Mouse (Mus musculus) small intestine, adult 2 months (tissue): ENCODE measurements around the gene Sh2d6. TPM values are rescaled to one million over a fixed set of nuclear protein-coding genes. Genes with fewer than 3 reads are reported as not detected.
A peak's percentile ranks its signal among the peaks of the same experiment; 100 is the strongest.

ENCODE experiments used
- H3K27ac ChIP-seq: fragments of 200-500 bp; 2 replicates; pipeline ENCODE4 v1.5.1; 2012; ENCODE audit warnings: low read depth, low read length, control low read depth, inconsistent platforms; ENCODE audit not compliant: insufficient read depth
- H3K27me3 ChIP-seq: fragments of 200-500 bp; 2 replicates; pipeline ENCODE4 v1.6.1; 2012; ENCODE audit warnings: mild to moderate bottlenecking, moderate library complexity, low read length, inconsistent platforms; ENCODE audit not compliant: control insufficient read depth, insufficient read depth
- H3K36me3 ChIP-seq: fragments of 200-500 bp; 2 replicates; pipeline ENCODE4 v1.6.1; 2012; ENCODE audit warnings: mild to moderate bottlenecking, low read length, control low read depth, inconsistent platforms; ENCODE audit not compliant: control insufficient read depth, insufficient read depth
- H3K4me1 ChIP-seq: fragments of 200-500 bp; 2 replicates; pipeline ENCODE4 v1.6.1; 2012; ENCODE audit warnings: low read length, inconsistent platforms, mixed read lengths; ENCODE audit not compliant: control insufficient read depth, insufficient read depth, insufficient read length
- H3K4me3 ChIP-seq: fragments of 200-500 bp; 2 replicates; pipeline ENCODE4 v1.5.1; 2012; ENCODE audit warnings: low read depth, mild to moderate bottlenecking, control low read depth, inconsistent platforms, low read length, moderate library complexity
- CTCF ChIP-seq: fragments of 200-500 bp; IDR thresholded peaks from 2 replicates; pipeline ENCODE4 v1.5.1; 2012; ENCODE audit warnings: low read depth, mild to moderate bottlenecking, control low read depth, inconsistent platforms, low read length, moderate library complexity, mixed read lengths; ENCODE audit not compliant: insufficient replicate concordance, insufficient read length; ENCODE audit errors: extremely low read depth
- POLR2A ChIP-seq: fragments of 200-500 bp; IDR thresholded peaks from 2 replicates; pipeline ENCODE4 v1.6.1; 2012; ENCODE audit warnings: low read depth, mild to moderate bottlenecking, control low read depth, inconsistent platforms, low read length, moderate library complexity
- WGBS: fragments of 180-500 bp; shearing (Covaris S2); methylation state at CpG from one replicate; pipeline ENCODE4 v1.1.7; 2018; 5-methylcytosine and 5-hydroxymethylcytosine counted together
- polyA plus RNA-seq: library from polyadenylated mRNA; depleted of rRNA; stranded (reverse); fragments of >200 nt; gene quantifications from 2 replicates; pipeline ENCODE4 v1.2.3, GENCODE M21; 2012

The Sh2d6 gene
- polyA plus RNA-seq, 1 experiment, result 22.2 TPM

- no peak for TF ChIP-seq POLR2A
- no peak for TF ChIP-seq CTCF
- Histone ChIP-seq H3K4me1 (peaks cover 18% of the 10 kb centered on the region), H3K27ac (peak overlapping the region; percentile 53), H3K27me3 (no peaks in the 10 kb centered on the region), H3K4me3 (peak overlapping the region; percentile 69), H3K36me3 (no peaks in the 10 kb centered on the region)
- 47% methylated on average over 7 of the region's 7 CpGs for WGBS
These were observed 8.5 kb downstream of the Sh2d6 start for GRCm38 (mm10) chr6:72513071-72513440.

DNA sequence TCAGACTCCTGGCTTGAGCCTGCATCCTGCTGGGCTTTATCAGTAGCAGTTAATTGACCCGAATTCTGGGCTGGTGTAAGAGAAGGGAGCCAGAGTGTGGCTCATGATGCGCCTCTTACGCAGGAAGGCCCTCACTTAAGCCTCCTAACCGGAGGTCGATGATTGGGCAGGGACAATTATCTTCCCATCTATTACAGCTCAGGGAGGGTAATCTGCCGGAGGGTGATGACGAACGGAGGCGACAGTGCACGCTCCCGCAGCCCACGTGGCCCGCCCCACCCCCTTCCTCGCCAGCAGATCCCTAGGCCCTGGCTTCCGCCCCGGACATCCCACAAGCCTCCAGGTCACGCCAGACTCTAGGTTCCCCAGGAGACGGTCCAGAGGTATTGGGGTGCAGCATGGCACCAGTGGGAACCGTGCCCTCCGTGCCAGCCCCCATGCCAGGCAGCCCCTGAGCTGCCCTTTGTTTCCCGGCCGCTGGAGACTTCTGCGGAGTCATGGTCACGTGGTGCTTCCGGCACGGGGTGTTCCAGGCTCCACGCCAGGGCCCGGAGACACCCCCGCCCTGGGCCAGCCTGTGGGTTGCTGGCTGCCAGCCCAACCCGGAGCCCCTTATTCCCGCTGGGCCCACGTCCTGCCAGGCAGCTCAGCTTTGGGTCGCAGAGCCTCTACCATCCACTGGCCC lies 9.0 kb downstream of the Sh2d6 start:
- H3K27ac ChIP-seq, result peak overlapping the region; percentile 78
- H3K36me3 ChIP-seq, result no peaks in the 10 kb centered on the region
- H3K4me3 ChIP-seq, result peak overlapping the region; percentile 69
- TF ChIP-seq POLR2A (no peak; the same call in 1 of the 2 replicates), CTCF (no peak)
- WGBS, result 3% methylated on average over 33 of the region's 33 CpGs
- peaks cover 18% of the 10 kb centered on the region for H3K4me1 ChIP-seq
- H3K27me3 ChIP-seq, result no peaks in the 10 kb centered on the region

DNA sequence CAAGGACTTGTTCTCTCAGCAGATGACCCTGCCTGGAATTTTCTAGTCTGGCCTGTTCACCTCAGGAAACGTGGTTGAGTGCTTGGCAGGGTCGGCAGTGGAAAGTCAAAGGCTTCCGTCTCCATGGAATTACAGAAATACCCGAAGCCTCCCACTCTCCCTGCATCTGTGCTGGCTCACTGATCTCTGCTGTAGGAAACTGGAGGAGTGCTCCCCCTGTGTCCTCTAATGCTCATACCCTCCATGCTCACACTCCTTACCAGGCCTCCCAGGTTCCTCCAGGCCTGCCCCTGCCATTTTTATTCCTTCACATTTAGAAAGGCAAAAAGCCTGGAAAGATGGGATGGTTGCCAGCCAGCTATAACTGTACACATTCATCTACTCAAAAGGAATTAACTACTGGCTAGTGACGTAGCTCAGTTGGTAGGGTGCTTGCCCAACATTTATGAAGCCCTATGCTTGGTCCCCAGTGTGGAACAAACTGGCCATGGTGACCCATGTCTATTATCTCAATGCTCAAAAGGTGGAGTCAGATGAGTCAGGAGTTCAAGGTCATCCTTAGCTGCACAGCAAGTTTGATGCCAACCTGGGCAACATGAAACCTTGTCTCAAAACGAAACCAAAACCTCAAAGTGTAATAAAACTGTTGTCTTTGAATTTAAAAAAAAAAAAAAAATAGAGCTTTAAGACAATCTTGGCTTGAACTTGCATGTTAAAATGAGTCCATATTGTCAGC lies 10.7 kb downstream of the Sh2d6 start:
- H3K36me3 ChIP-seq, result no peaks in the 10 kb centered on the region
- no peak for TF ChIP-seq POLR2A
- TF ChIP-seq CTCF, result no peak
- H3K27me3 ChIP-seq, result no peaks in the 10 kb centered on the region
- H3K4me1 ChIP-seq, result peaks cover 18% of the 10 kb centered on the region
- H3K27ac ChIP-seq, result peak overlapping the region; percentile 3; the same call in 1 of the 2 replicates
- WGBS, result 65% methylated on average over 6 of the region's 6 CpGs
- H3K4me3 ChIP-seq, result no peak overlapping the region

- 73% methylated on average over 2 of the region's 2 CpGs for WGBS
- no peaks in the 10 kb centered on the region for H3K27me3 ChIP-seq
- H3K4me3 ChIP-seq, result no peak overlapping the region
- TF ChIP-seq CTCF (no peak), POLR2A (no peak)
- 0 out of 2 replicates have a peak overlapping the region, but pooled peaks have one; percentile 3 for H3K27ac ChIP-seq
- no peaks in the 10 kb centered on the region for H3K36me3 ChIP-seq
- H3K4me1 ChIP-seq, result peaks cover 18% of the 10 kb centered on the region
These were observed 11.6 kb downstream of the Sh2d6 start for GRCm38 (mm10) chr6:72509872-72510435.

- H3K4me3 ChIP-seq, result no peak overlapping the region
These were observed 12.9 kb downstream of the Sh2d6 start for GRCm38 (mm10) chr6:72508596-72508995.

DNA sequence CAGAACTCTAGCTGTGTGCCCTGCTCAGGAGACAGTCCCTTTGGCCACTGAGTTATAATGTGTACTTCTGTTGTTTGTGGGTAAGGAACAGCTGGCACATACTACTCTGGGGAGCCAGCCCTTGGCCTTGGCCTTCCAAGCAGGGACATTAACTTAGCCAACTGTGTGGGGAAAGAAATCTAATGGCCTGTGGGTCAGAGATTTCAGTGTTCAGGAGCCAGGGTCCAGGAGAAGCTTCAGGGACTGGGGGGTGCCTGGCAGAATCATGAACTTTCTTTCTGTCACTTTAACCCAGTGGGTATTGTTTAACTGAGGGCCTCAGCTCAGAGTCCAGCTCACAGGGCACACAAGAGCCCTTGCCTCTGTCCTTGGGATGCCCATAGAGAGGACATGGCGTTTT lies 15.4 kb downstream of the Sh2d6 start:
- Histone ChIP-seq H3K27me3 (no peaks in the 10 kb centered on the region), H3K4me1 (peaks cover 9% of the 10 kb centered on the region; the same call in 1 of the 2 replicates), H3K4me3 (no peak overlapping the region), H3K36me3 (no peaks in the 10 kb centered on the region), H3K27ac (no peak overlapping the region)
- no peak for TF ChIP-seq CTCF
- no peak for TF ChIP-seq POLR2A
- WGBS, result 90% methylated on average over 1 of the region's 1 CpGs

More at GRCm38 (mm10) chr6:72508596-72508995, 12.9 kb downstream of the Sh2d6 start:
- Histone ChIP-seq H3K27ac (no peak overlapping the region), H3K4me1 (peaks cover 20% of the 10 kb centered on the region), H3K27me3 (no peaks in the 10 kb centered on the region), H3K36me3 (no peaks in the 10 kb centered on the region)
- WGBS, result 89% methylated on average over 4 of the region's 4 CpGs
- TF ChIP-seq CTCF, result no peak
- no peak for TF ChIP-seq POLR2A

DNA sequence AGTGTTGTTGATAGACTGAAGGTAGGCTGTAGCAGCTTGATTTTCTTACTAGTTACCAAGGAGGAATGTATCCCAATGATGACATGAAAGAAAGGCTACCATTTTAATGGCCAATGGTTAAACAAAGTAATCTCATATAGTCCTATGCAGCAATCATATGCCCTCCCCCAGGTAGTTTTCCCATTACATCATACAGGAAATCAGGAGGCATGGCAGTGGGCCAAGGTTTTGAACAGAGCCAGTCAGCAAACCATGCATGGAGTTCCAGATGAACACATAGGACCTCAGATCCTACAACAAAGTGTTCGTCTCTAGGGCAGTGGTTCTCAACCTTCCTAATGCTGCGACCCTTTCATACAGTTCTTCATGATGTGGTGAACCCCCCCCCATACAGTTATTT lies 17.6 kb downstream of the Sh2d6 start:
- Histone ChIP-seq H3K27ac (no peak overlapping the region), H3K27me3 (no peaks in the 10 kb centered on the region), H3K4me3 (no peak overlapping the region), H3K4me1 (peaks cover 3% of the 10 kb centered on the region; the same call in 1 of the 2 replicates), H3K36me3 (no peaks in the 10 kb centered on the region)
- TF ChIP-seq POLR2A (no peak), CTCF (no peak)
- 73% methylated on average over 2 of the region's 2 CpGs for WGBS
